Mouse (Mus musculus): ENCODE measurements at regions not wholly inside any gene's neighbourhood (a gene's known extent, or its start where the extent isn't known, plus 50 kb on each side); places are given as distances from the start of the nearest gene placed in this dataset.

DNA sequence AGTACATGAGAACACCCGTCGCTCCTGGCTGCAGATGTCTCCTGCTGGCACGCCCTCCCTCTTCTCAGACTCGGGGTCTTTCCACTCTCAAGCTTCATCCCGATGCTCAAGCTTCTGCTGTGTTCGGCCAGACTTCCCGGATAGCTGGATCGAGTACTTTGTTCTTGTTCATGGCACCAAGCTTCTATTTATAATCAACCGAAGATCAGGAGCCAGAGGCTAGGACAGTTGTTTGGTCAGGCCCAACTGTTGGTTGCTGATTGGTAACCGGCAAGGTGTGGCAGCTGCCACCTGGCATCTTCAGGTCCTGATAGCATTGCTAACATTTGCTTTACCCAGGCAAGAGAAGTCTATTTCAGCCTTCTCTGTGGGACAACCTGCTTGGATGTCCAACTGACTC is 53.5 kb upstream of the Plcl2 start:
- DNase-seq (ENCODE audit: low spot score) = no peak
- Histone ChIP-seq H3K27ac (replicated peaks) (no peak overlapping the region), H3K9me3 (ENCODE audit: control insufficient read depth, low read length) (no peaks in the 10 kb centered on the region), H3K4me1 (replicated peaks; ENCODE audit: control insufficient read depth, insufficient read depth) (no peaks in the 10 kb centered on the region), H3K27me3 (ENCODE audit: control insufficient read depth, insufficient read depth, low read length) (no peaks in the 10 kb centered on the region), H3K36me3 (ENCODE audit: control insufficient read depth, insufficient read depth, low read length) (no peaks in the 10 kb centered on the region), H3K4me2 (replicated peaks; ENCODE audit: low read depth) (no peak overlapping the region), H3K9ac (ENCODE audit: low read length) (no peak overlapping the region), H3K4me3 (ENCODE audit: low read depth, low read length) (no peak overlapping the region)
- 82% methylated on average over 10 of the region's 10 CpGs for WGBS
- ATAC-seq (ENCODE audit: low FRiP score, low TSS enrichment) = no peak
- TF ChIP-seq EP300 (optimal IDR thresholded peaks at IDR 0.05) = no peak
- TF ChIP-seq CTCF (IDR thresholded peaks at IDR 0.05; ENCODE audit: low read depth) = no peak

DNA sequence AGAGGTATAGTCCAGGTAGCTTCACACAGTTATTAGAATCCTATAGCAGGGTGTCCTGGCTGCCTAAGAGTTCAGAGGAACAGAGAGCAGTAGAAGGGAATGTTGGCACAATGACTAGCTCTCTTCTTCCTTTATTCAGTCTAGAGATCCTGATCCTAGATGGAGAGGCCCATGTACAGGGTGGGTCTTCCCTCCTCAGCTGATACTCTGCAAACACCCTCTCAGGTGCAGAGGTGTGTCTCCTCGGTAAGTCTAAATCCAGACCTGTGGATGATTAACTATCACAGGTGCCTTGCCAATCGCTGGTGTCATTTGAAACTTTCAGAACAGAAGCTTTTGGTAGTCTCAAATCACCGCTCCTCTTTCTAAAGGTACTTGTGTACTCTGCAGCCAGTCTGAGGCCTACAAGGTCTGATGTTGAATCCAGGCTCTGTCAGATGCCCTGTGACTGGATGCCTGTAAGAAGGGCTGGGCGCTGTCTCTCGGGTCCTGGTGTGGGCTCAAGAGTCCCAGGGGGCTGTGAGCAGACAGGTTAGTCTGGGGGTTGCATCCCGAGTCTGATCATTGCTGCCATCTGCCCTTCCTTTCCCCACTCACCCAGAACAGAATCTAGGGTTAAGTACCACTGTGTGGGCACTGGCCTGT is 52.0 kb upstream of the Plcl2 start:
- Histone ChIP-seq H3K4me2 (replicated peaks; ENCODE audit: low read depth) (no peak overlapping the region), H3K4me3 (ENCODE audit: low read depth, low read length) (no peak overlapping the region), H3K36me3 (ENCODE audit: control insufficient read depth, insufficient read depth, low read length) (no peaks in the 10 kb centered on the region), H3K9me3 (ENCODE audit: control insufficient read depth, low read length) (no peaks in the 10 kb centered on the region), H3K27me3 (ENCODE audit: control insufficient read depth, insufficient read depth, low read length) (no peaks in the 10 kb centered on the region), H3K27ac (replicated peaks) (no peak overlapping the region), H3K9ac (ENCODE audit: low read length) (no peak overlapping the region), H3K4me1 (replicated peaks; ENCODE audit: control insufficient read depth, insufficient read depth) (no peaks in the 10 kb centered on the region)
- no peak for ATAC-seq (ENCODE audit: low FRiP score, low TSS enrichment)
- DNase-seq (ENCODE audit: low spot score) = no peak
- TF ChIP-seq EP300 (optimal IDR thresholded peaks at IDR 0.05) = no peak
- no peak for TF ChIP-seq CTCF (IDR thresholded peaks at IDR 0.05; ENCODE audit: low read depth)
- WGBS = 70% methylated on average over 6 of the region's 6 CpGs

DNA sequence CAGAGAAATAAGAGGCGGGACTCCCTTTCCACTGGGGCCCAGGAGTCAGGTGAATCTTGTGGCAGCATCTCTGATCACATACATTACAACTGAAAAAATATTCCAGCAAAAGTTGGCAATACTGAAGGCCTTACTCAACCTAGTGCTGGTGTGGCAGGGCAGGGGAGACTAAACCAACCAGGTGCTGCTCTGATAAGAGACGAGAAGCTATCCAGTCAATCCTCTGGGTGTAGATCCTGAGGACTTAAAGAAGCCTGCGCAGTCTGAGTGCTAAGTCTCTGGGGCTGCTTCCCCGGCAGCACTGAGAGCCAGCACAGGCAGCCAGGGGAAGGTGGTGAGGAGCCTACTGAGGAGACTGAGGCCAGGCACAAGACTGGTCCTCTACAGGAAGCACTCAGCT is 51.0 kb upstream of the Plcl2 start:
- H3K9ac ChIP-seq (ENCODE audit: low read length) = no peak overlapping the region
- no peaks in the 10 kb centered on the region for H3K9me3 ChIP-seq (ENCODE audit: control insufficient read depth, low read length)
- H3K4me2 ChIP-seq (replicated peaks; ENCODE audit: low read depth) = no peak overlapping the region
- no peaks in the 10 kb centered on the region for H3K27me3 ChIP-seq (ENCODE audit: control insufficient read depth, insufficient read depth, low read length)
- WGBS = 79% methylated on average over 4 of the region's 4 CpGs
- DNase-seq (ENCODE audit: low spot score) = no peak
- no peak overlapping the region for H3K27ac ChIP-seq (replicated peaks)
- no peak overlapping the region for H3K4me3 ChIP-seq (ENCODE audit: low read depth, low read length)
- TF ChIP-seq CTCF (IDR thresholded peaks at IDR 0.05; ENCODE audit: low read depth) (no peak), EP300 (optimal IDR thresholded peaks at IDR 0.05) (no peak)
- no peak for ATAC-seq (ENCODE audit: low FRiP score, low TSS enrichment)
- no peaks in the 10 kb centered on the region for H3K36me3 ChIP-seq (ENCODE audit: control insufficient read depth, insufficient read depth, low read length)
- H3K4me1 ChIP-seq (replicated peaks; ENCODE audit: control insufficient read depth, insufficient read depth) = no peaks in the 10 kb centered on the region
